Mouse (Mus musculus) small intestine, adult 2 months (tissue): ENCODE measurements around the gene Gm15293. TPM values are rescaled to one million over a fixed set of nuclear protein-coding genes. Genes with fewer than 3 reads are reported as not detected.
"Not testable (repeated sequence)": the region's sequence is repeated elsewhere in the genome, so short reads cannot be mapped to it uniquely, and the experiment has no call there.

Experiments used
- H3K27ac ChIP-seq: fragments of 200-500 bp; 2 replicates; pipeline ENCODE4 v1.5.1; 2012; ENCODE audit warnings: low read depth, low read length, control low read depth, inconsistent platforms; ENCODE audit not compliant: insufficient read depth
- H3K27me3 ChIP-seq: fragments of 200-500 bp; 2 replicates; pipeline ENCODE4 v1.6.1; 2012; ENCODE audit warnings: mild to moderate bottlenecking, moderate library complexity, low read length, inconsistent platforms; ENCODE audit not compliant: control insufficient read depth, insufficient read depth
- H3K36me3 ChIP-seq: fragments of 200-500 bp; 2 replicates; pipeline ENCODE4 v1.6.1; 2012; ENCODE audit warnings: mild to moderate bottlenecking, low read length, control low read depth, inconsistent platforms; ENCODE audit not compliant: control insufficient read depth, insufficient read depth
- H3K4me1 ChIP-seq: fragments of 200-500 bp; 2 replicates; pipeline ENCODE4 v1.6.1; 2012; ENCODE audit warnings: low read length, inconsistent platforms, mixed read lengths; ENCODE audit not compliant: control insufficient read depth, insufficient read depth, insufficient read length
- H3K4me3 ChIP-seq: fragments of 200-500 bp; 2 replicates; pipeline ENCODE4 v1.5.1; 2012; ENCODE audit warnings: low read depth, mild to moderate bottlenecking, control low read depth, inconsistent platforms, low read length, moderate library complexity
- whole genome bisulfite sequencing: fragments of 180-500 bp; shearing (Covaris S2); methylation state at CpG from one replicate; pipeline ENCODE4 v1.1.7; 2018; 5-methylcytosine and 5-hydroxymethylcytosine counted together
- polyA plus RNA-seq: library from polyadenylated mRNA; depleted of rRNA; stranded (reverse); fragments of >200 nt; gene quantifications from 2 replicates; pipeline ENCODE4 v1.2.3, GENCODE M21; 2012; rRNA removed

Gm15293 gene
- polyA plus RNA-seq = 21.6 and 67.8 TPM in 2 replicates

DNA sequence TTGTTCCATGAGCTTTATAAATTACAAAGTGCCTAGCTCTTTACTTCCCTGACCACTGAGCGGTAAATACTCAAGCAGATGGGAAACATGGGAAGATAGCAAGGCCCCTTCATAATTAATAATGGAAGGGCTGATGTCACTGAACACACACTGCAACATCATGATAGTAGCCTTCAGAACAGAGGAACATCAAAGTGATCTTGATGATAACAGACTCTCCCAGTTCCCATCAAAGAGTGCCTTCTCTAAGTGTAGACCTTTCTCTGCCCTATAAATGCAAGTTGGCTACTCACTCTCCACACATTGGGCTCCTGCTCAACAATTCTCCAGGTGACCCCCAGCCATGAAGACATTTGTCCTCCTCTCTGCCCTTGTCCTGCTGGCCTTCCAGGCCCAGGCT is at the start of gene Gm15293:
TSS of gene Gm15293 (plus strand) at position 301 of the 400 bp plus-strand sequence.
- WGBS = no CpG with 5 or more reads among the region's 1 CpGs
- H3K4me1 ChIP-seq, H3K36me3 ChIP-seq, H3K27ac ChIP-seq, H3K4me3 ChIP-seq, H3K27me3 ChIP-seq: not testable (repeated sequence)

DNA sequence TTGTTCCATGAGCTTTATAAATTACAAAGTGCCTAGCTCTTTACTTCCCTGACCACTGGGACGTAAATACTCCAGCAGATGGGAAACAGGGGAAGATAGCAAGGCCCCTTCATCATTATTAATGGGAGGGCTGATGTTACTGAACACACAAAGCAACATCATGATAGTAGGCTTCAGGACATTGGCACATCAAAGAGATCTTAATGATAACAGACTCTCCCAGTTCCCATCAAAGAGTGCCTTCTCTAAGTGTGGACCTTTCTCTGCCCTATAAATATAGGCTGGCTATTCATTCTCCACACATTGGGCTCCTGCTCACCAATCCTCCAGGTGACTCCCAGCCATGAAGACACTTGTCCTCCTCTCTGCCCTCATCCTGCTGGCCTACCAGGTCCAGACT is 39.4 kb upstream of the Gm15293 start, which contains the start of gene Defa22:
TSS of gene Defa22 (plus strand) at position 301 of the 400 bp plus-strand sequence.
- not testable (repeated sequence) for H3K36me3 ChIP-seq, H3K4me1 ChIP-seq, H3K27ac ChIP-seq, H3K4me3 ChIP-seq, H3K27me3 ChIP-seq
- no CpG with 5 or more reads among the region's 1 CpGs for WGBS

DNA sequence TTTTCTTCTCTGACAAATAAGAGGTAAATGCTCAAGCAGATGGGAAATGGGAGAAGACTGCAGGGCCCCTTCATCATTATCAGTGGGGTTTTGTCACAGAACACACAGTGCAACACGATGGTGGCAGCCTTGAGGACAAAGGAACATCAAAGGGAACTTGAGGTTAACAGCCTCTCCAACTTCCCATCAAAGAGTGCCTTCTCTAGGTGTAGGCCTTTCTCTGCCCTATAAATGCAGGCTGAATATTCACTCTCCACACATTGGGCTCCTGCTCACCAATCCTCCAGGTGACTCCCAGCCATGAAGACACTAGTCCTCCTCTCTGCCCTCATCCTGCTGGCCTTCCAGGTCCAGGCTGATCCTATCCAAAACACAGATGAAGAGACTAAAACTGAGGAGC is 10.0 kb upstream of the Gm15293 start, which contains the start of gene Defa31:
TSS of gene Defa31 (plus strand) at position 301 of the 400 bp plus-strand sequence.
- no CpG with 5 or more reads among the region's 1 CpGs for WGBS
- not testable (repeated sequence) for H3K27ac ChIP-seq, H3K27me3 ChIP-seq, H3K4me1 ChIP-seq, H3K36me3 ChIP-seq, H3K4me3 ChIP-seq

Other genes with a start within 250 kb of the Gm15293 start
- gene Defa21, start 176.0 kb upstream of the Gm15293 start, polyA plus RNA-seq = 39.6 and 3,729 TPM in 2 replicates
- 901 and 2,073 TPM in 2 replicates for gene Defa23, start 146.5 kb upstream of the Gm15293 start, polyA plus RNA-seq
- gene Defa35, start 136.5 kb upstream of the Gm15293 start, polyA plus RNA-seq = 1.9 and 8.8 TPM in 2 replicates
- not detected in 2 replicates for gene Defa25, start 117.1 kb upstream of the Gm15293 start, polyA plus RNA-seq
- gene Gm14851, start 105.5 kb upstream of the Gm15293 start, polyA plus RNA-seq = 180 and 1,620 TPM in 2 replicates
- gene Defa30, start 66.9 kb upstream of the Gm15293 start, polyA plus RNA-seq = 261 and 977 TPM in 2 replicates
- gene Defa22, start 39.3 kb upstream of the Gm15293 start, polyA plus RNA-seq = 36.0 and 3,821 TPM in 2 replicates
- not detected in 2 replicates for gene Defa31, start 9.9 kb upstream of the Gm15293 start, polyA plus RNA-seq
- 8.1 and 33.1 TPM in 2 replicates for gene Gm15292, start 48.2 kb downstream of the Gm15293 start, polyA plus RNA-seq
- gene Defa27, start 114.0 kb downstream of the Gm15293 start, polyA plus RNA-seq = not detected in 2 replicates
- 143 and 523 TPM in 2 replicates for gene Defa29, start 125.5 kb downstream of the Gm15293 start, polyA plus RNA-seq
- 20.9 and 2,576 TPM in 2 replicates for gene Defa2, start 177.0 kb downstream of the Gm15293 start, polyA plus RNA-seq
- gene Defa33, start 190.2 kb downstream of the Gm15293 start, polyA plus RNA-seq = 3.5 and 1,155 TPM in 2 replicates
- gene Defa36, start 225.8 kb downstream of the Gm15293 start, polyA plus RNA-seq = 129 and 1,309 TPM in 2 replicates